Mouse (Mus musculus) liver, postnatal 0 days (tissue): ENCODE measurements around the gene Calm5. TPM values are rescaled to one million over a fixed set of nuclear protein-coding genes. Genes with fewer than 3 reads are reported as not detected.
"Not testable (repeated sequence)": the region's sequence is repeated elsewhere in the genome, so short reads cannot be mapped to it uniquely, and the experiment has no call there.

ENCODE experiments used
- ATAC-seq: fragments of 200-750 bp; cut with Nextera tagmentation; 2 replicates; pipeline ENCODE4 v1.8.0; 2017; ENCODE audit warnings: mild to moderate bottlenecking, moderate library complexity
- DNase-seq: peaks from one replicate; pipeline ENCODE4 v3.0.0-alpha.2; 2016
- H3K27ac ChIP-seq: fragments of 300-500 bp; sonication (generic); 2 replicates; pipeline ENCODE4 v1.5.1; 2014; ENCODE audit warnings: antibody characterized with exemption, moderate library complexity, mild to moderate bottlenecking, low read depth
- H3K27me3 ChIP-seq: fragments of 300-500 bp; sonication (generic); 2 replicates; pipeline ENCODE4 v1.6.1; 2014; ENCODE audit warnings: low read length, control low read depth, mixed read lengths; ENCODE audit not compliant: insufficient read depth
- H3K36me3 ChIP-seq: fragments of 300-500 bp; sonication (generic); replicated peaks from 2 replicates; pipeline ENCODE4 v1.6.1; 2014; ENCODE audit warnings: mild to moderate bottlenecking, control low read depth, low read length, moderate library complexity, mixed read lengths; ENCODE audit not compliant: insufficient read depth
- H3K4me1 ChIP-seq: fragments of 300-500 bp; sonication (generic); 2 replicates; pipeline ENCODE4 v1.6.1; 2014; ENCODE audit warnings: antibody characterized with exemption, mild to moderate bottlenecking, control low read depth; ENCODE audit not compliant: insufficient read depth
- H3K4me2 ChIP-seq: fragments of 300-500 bp; sonication (generic); 2 replicates; pipeline ENCODE4 v1.6.1; 2014; ENCODE audit warnings: low read depth, mild to moderate bottlenecking, low read length, moderate library complexity, mixed read lengths
- H3K4me3 ChIP-seq: fragments of 300-500 bp; sonication (generic); 2 replicates; pipeline ENCODE4 v1.5.1; 2014; ENCODE audit warnings: low read depth, low read length
- H3K9ac ChIP-seq: fragments of 300-500 bp; sonication (generic); replicated peaks from 2 replicates; pipeline ENCODE4 v1.6.1; 2014; ENCODE audit warnings: mild to moderate bottlenecking, moderate library complexity
- H3K9me3 ChIP-seq: fragments of 300-500 bp; sonication (generic); 2 replicates; pipeline ENCODE4 v1.6.1; 2016; ENCODE audit warnings: mild to moderate bottlenecking, control low read depth, low read length, mixed read lengths
- CTCF ChIP-seq: sonication (generic); IDR thresholded peaks from 2 replicates; pipeline ENCODE4 v1.5.1; 2016; ENCODE audit warnings: antibody characterized with exemption, low read depth
- EP300 ChIP-seq: IDR thresholded peaks from 2 replicates; pipeline ENCODE4 v1.6.1; 2016; ENCODE audit warnings: antibody characterized with exemption, low read depth, mild to moderate bottlenecking
- WGBS: fragments of 180-500 bp; shearing (Covaris S2); extraction: QIAGEN DNeasy Blood & Tissue Kit; methylation state at CpG from one replicate; pipeline ENCODE4 v1.1.7; 2014; ENCODE audit not compliant: insufficient replicate concordance; 5-methylcytosine and 5-hydroxymethylcytosine counted together
- polyA plus RNA-seq: library from polyadenylated mRNA; unstranded; fragments of >200 nt; fragmentation: Nextera tagmentation; extraction: Ambion mirVana; gene quantifications from 2 replicates; pipeline ENCODE4 v1.2.1, GENCODE M21; 2015

Gene Calm5
- polyA plus RNA-seq, 1 experiment from 2014 or later: not detected

- Histone ChIP-seq H3K27ac (no peak overlapping the region), H3K27me3 (no peaks in the 10 kb centered on the region), H3K4me2 (no peak overlapping the region), H3K9me3 (no peaks in the 10 kb centered on the region), H3K4me1 (no peaks in the 10 kb centered on the region), H3K4me3 (no peak overlapping the region), H3K9ac (no peak overlapping the region), H3K36me3 (no peaks in the 10 kb centered on the region)
- TF ChIP-seq EP300: no peak
- no peak for TF ChIP-seq CTCF
- DNase-seq (no peak), ATAC-seq (no peak)
- WGBS: 77% methylated on average over 2 of the region's 2 CpGs
These were observed 35.3 kb upstream of the Calm5 start for GRCm38 (mm10) chr13:3818740-3819076.

GRCm38 (mm10) chr13:3822105-3822504 lies 31.9 kb upstream of the Calm5 start:
- Histone ChIP-seq H3K4me3 (no peak overlapping the region), H3K4me2 (no peak overlapping the region), H3K27ac (no peak overlapping the region), H3K4me1 (0 out of 2 replicates have a peak, but pooled peaks cover 3% of the 10 kb centered on the region), H3K36me3 (no peaks in the 10 kb centered on the region), H3K9ac (no peak overlapping the region), H3K9me3 (no peaks in the 10 kb centered on the region), H3K27me3 (no peaks in the 10 kb centered on the region)
- DNase-seq (no peak), ATAC-seq (no peak)
- TF ChIP-seq CTCF: no peak
- no peak for TF ChIP-seq EP300
- WGBS: 56% methylated on average over 4 of the region's 4 CpGs

GRCm38 (mm10) chr13:3825726-3826125 lies 28.2 kb upstream of the Calm5 start:
- H3K9me3 ChIP-seq: no peaks in the 10 kb centered on the region
- no peak overlapping the region for H3K9ac ChIP-seq
- no peaks in the 10 kb centered on the region for H3K36me3 ChIP-seq
- no peak overlapping the region for H3K27ac ChIP-seq
- no peaks in the 10 kb centered on the region for H3K27me3 ChIP-seq
- 0 out of 2 replicates have a peak, but pooled peaks cover 3% of the 10 kb centered on the region for H3K4me1 ChIP-seq
- no peak overlapping the region for H3K4me2 ChIP-seq
- no peak for DNase-seq
- TF ChIP-seq EP300 (no peak), CTCF (no peak)
- no peak for ATAC-seq
- no peak overlapping the region for H3K4me3 ChIP-seq

- H3K4me3 ChIP-seq: no peak overlapping the region
- H3K9me3 ChIP-seq: no peaks in the 10 kb centered on the region
- H3K27ac ChIP-seq: no peak overlapping the region
- no peaks in the 10 kb centered on the region for H3K27me3 ChIP-seq
- no peak for TF ChIP-seq CTCF
- TF ChIP-seq EP300: no peak
- DNase-seq: no peak
- no peak overlapping the region for H3K9ac ChIP-seq
- H3K4me1 ChIP-seq: no peaks in the 10 kb centered on the region
- WGBS: 59% methylated on average over 5 of the region's 5 CpGs
- H3K36me3 ChIP-seq: no peaks in the 10 kb centered on the region
- H3K4me2 ChIP-seq: no peak overlapping the region
- no peak for ATAC-seq
These were observed 22.4 kb upstream of the Calm5 start for GRCm38 (mm10) chr13:3831546-3831945.

GRCm38 (mm10) chr13:3831994-3832393 lies 22.0 kb upstream of the Calm5 start:
- no peaks in the 10 kb centered on the region for H3K9me3 ChIP-seq
- ATAC-seq: no peak
- H3K4me1 ChIP-seq: no peaks in the 10 kb centered on the region
- no peak overlapping the region for H3K27ac ChIP-seq
- H3K9ac ChIP-seq: no peak overlapping the region
- DNase-seq: no peak
- H3K36me3 ChIP-seq: no peaks in the 10 kb centered on the region
- no peak for TF ChIP-seq EP300
- TF ChIP-seq CTCF: no peak
- whole genome bisulfite sequencing: 50% methylated on average over 1 of the region's 1 CpGs
- H3K27me3 ChIP-seq: no peaks in the 10 kb centered on the region
- no peak overlapping the region for H3K4me2 ChIP-seq
- H3K4me3 ChIP-seq: no peak overlapping the region

- no peak for TF ChIP-seq CTCF
- TF ChIP-seq EP300: no peak
- no peaks in the 10 kb centered on the region for H3K9me3 ChIP-seq
- DNase-seq (no peak), ATAC-seq (no peak)
- H3K36me3 ChIP-seq: no peaks in the 10 kb centered on the region
- WGBS: 25% methylated on average over 2 of the region's 2 CpGs
- no peak overlapping the region for H3K4me3 ChIP-seq
- H3K27me3 ChIP-seq: no peaks in the 10 kb centered on the region
- H3K4me1 ChIP-seq: no peaks in the 10 kb centered on the region
- no peak overlapping the region for H3K9ac ChIP-seq
- H3K4me2 ChIP-seq: no peak overlapping the region
- no peak overlapping the region for H3K27ac ChIP-seq
These were observed 21.5 kb upstream of the Calm5 start for GRCm38 (mm10) chr13:3832450-3832849.

GRCm38 (mm10) chr13:3833644-3834043 lies 20.3 kb upstream of the Calm5 start:
- H3K27ac ChIP-seq, H3K4me1 ChIP-seq, DNase-seq, H3K36me3 ChIP-seq, H3K4me2 ChIP-seq, H3K27me3 ChIP-seq, H3K9ac ChIP-seq, H3K9me3 ChIP-seq, H3K4me3 ChIP-seq: not testable (repeated sequence)
- ATAC-seq: 0 out of 2 replicates have a peak, but pooled peaks have one; percentile 33

GRCm38 (mm10) chr13:3837312-3837807 lies 16.6 kb upstream of the Calm5 start, which contains the start of gene Calm4:
TSS of gene Calm4 (plus strand) at chr13:3837757.
- H3K9me3 ChIP-seq, H3K9ac ChIP-seq, H3K4me2 ChIP-seq, H3K4me3 ChIP-seq, H3K36me3 ChIP-seq, ATAC-seq, H3K27me3 ChIP-seq, H3K4me1 ChIP-seq, DNase-seq, H3K27ac ChIP-seq: not testable (repeated sequence)

- not testable (repeated sequence) for H3K9ac ChIP-seq, ATAC-seq, H3K27me3 ChIP-seq, DNase-seq, H3K4me2 ChIP-seq, H3K4me3 ChIP-seq, H3K36me3 ChIP-seq, H3K27ac ChIP-seq, H3K4me1 ChIP-seq, H3K9me3 ChIP-seq
These were observed 13.3 kb upstream of the Calm5 start for GRCm38 (mm10) chr13:3840662-3841061.
